Comparison of ENCODE assay signal across 24 mouse cellular contexts in the genomic region with DNA sequence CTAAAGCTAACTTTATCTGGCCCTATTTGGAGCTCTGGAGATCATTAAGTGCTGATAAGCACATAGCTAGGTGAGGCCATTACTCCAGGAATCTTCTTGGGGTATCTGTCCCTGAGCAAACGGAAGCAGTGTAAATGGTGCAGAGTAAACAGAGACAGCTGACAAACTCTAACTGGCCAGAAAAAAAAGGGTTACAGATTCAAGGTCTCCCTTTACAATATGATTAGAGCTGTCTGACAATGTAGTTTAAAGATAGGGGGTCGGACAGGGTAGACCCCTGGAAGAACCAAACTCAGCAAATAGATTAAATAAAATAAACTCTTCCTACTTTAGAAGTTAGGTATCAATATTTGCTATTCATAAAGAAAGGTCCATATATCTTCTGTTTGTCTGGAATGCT. TPM values are rescaled to one million over a fixed set of nuclear protein-coding genes. Genes with fewer than 3 reads are reported as not detected.
A peak's percentile ranks its signal among the peaks of the same experiment; 100 is the strongest.
DNase-seq lines count a peak whose midpoint lies in the region; ATAC-seq and TF ChIP-seq lines count a peak whose summit lies in the region.
"Had no signal": no experiment of that assay in that cellular context is flagged by ENCODE, and none has a peak within 500 bp of the region (broad histone marks: within the 10 kb centered on the region; RNA-seq: fewer than 3 reads in every experiment).

No protein-coding gene starts in this region.

- no peak for TF ChIP-seq CTCF in stomach, postnatal 0 days (IDR thresholded peaks at IDR 0.05; ENCODE audit: low read depth)

- no peaks in the 10 kb centered on the region; the same call in none of the 2 replicates for H3K4me1 ChIP-seq in liver, embryonic 15.5 days (replicated peaks)
- no peaks in the 10 kb centered on the region for H3K4me1 ChIP-seq in liver, embryonic 12.5 days
- H3K4me1 ChIP-seq in stomach, embryonic 14.5 days (ENCODE audit: control insufficient read depth, insufficient read depth, low read length) = peaks cover 3% of the 10 kb centered on the region; the same call in 1 of the 2 replicates
- H3K4me1 ChIP-seq in stomach, postnatal 0 days (replicated peaks; ENCODE audit: control insufficient read depth, insufficient read depth) = no peaks in the 10 kb centered on the region
- H3K4me1 ChIP-seq in stomach, embryonic 15.5 days = no peaks in the 10 kb centered on the region
- H3K4me1 ChIP-seq: embryonic facial prominence, embryonic 12.5 days; forebrain, embryonic 13.5 days; forebrain, embryonic 15.5 days had no signal

- DNase-seq in stomach, postnatal 0 days (ENCODE audit: low spot score) = no peak
- DNase-seq in B cell, adult 2 months = no peak
- no peak for DNase-seq in adrenal gland, postnatal 36 days
- DNase-seq: adrenal gland, adult 8-10 months; adrenal gland, postnatal 14 days; cerebellum, adult 11 months; cerebellum, adult 18-20 months; cerebellum, adult 9-10 months; cerebellum, postnatal 10 days; cerebellum, postnatal 25 days; forebrain, postnatal 0 days had no signal

- no peak overlapping the region for H3K27ac ChIP-seq in liver, embryonic 15.5 days (replicated peaks)
- no peak overlapping the region for H3K27ac ChIP-seq in liver, embryonic 12.5 days
- no peak overlapping the region for H3K27ac ChIP-seq in stomach, embryonic 14.5 days (ENCODE audit: low read length)
- H3K27ac ChIP-seq in stomach, postnatal 0 days (replicated peaks) = no peak overlapping the region
- no peak overlapping the region for H3K27ac ChIP-seq in stomach, embryonic 15.5 days
- H3K27ac ChIP-seq: embryonic facial prominence, embryonic 10.5 days; embryonic facial prominence, embryonic 12.5 days; forebrain, embryonic 13.5 days; forebrain, embryonic 15.5 days had no signal

- WGBS in liver, embryonic 15.5 days (ENCODE audit: insufficient replicate concordance) = 41% methylated on average over 2 of the region's 2 CpGs
- 45% methylated on average over 2 of the region's 2 CpGs for WGBS in liver, embryonic 12.5 days (ENCODE audit: insufficient replicate concordance)
- 27% methylated on average over 2 of the region's 2 CpGs for WGBS in stomach, embryonic 14.5 days
- WGBS in stomach, postnatal 0 days = 44% methylated on average over 2 of the region's 2 CpGs
- 35% methylated on average over 2 of the region's 2 CpGs for WGBS in stomach, embryonic 15.5 days

- ATAC-seq in liver, embryonic 15.5 days (ENCODE audit: insufficient read depth) = 0 out of 2 replicates have a peak, but pooled peaks have one; percentile 20
- no peak for ATAC-seq in liver, embryonic 12.5 days
- ATAC-seq in stomach, embryonic 14.5 days (ENCODE audit: insufficient number of reproducible peaks, insufficient read depth, low FRiP score, low read depth) = peak; percentile 56
- ATAC-seq in stomach, postnatal 0 days (ENCODE audit: low FRiP score, low TSS enrichment) = no peak
- ATAC-seq in stomach, embryonic 15.5 days (ENCODE audit: insufficient read depth, low FRiP score, low read depth) = peak; percentile 37
- ATAC-seq: activated CD4-positive, CD25-positive, alpha-beta regulatory T cell, adult 4 months; CD4-positive, CD25-positive, alpha-beta regulatory T cell, adult 4 months; forebrain, embryonic 13.5 days; forebrain, embryonic 15.5 days; forebrain, postnatal 0 days; Patski had no signal

- H3K9ac ChIP-seq in liver, embryonic 15.5 days = no peak overlapping the region
- H3K9ac ChIP-seq in liver, embryonic 12.5 days = no peak overlapping the region
- H3K9ac ChIP-seq in stomach, embryonic 14.5 days (replicated peaks; ENCODE audit: low read depth, low read length) = no peak overlapping the region
- H3K9ac ChIP-seq in stomach, postnatal 0 days (ENCODE audit: low read length) = no peak overlapping the region
- H3K9ac ChIP-seq in stomach, embryonic 15.5 days = no peak overlapping the region
- H3K9ac ChIP-seq: embryonic facial prominence, embryonic 12.5 days; forebrain, embryonic 13.5 days; forebrain, embryonic 15.5 days; forebrain, postnatal 0 days had no signal

- H3K9me3 ChIP-seq in liver, embryonic 15.5 days (replicated peaks) = no peaks in the 10 kb centered on the region
- H3K9me3 ChIP-seq in liver, embryonic 12.5 days (replicated peaks) = no peaks in the 10 kb centered on the region
- no peaks in the 10 kb centered on the region for H3K9me3 ChIP-seq in stomach, embryonic 14.5 days (ENCODE audit: control insufficient read depth, low read depth, low read length)
- H3K9me3 ChIP-seq in stomach, postnatal 0 days (ENCODE audit: control insufficient read depth, low read length) = no peaks in the 10 kb centered on the region
- no peaks in the 10 kb centered on the region for H3K9me3 ChIP-seq in stomach, embryonic 15.5 days
- H3K9me3 ChIP-seq: embryonic facial prominence, embryonic 10.5 days; embryonic facial prominence, embryonic 12.5 days; forebrain, embryonic 13.5 days; forebrain, embryonic 15.5 days; G1E had no signal

- no peak overlapping the region for H3K4me2 ChIP-seq in liver, embryonic 15.5 days
- no peak overlapping the region for H3K4me2 ChIP-seq in liver, embryonic 12.5 days
- H3K4me2 ChIP-seq in stomach, embryonic 14.5 days (replicated peaks; ENCODE audit: low read depth, low read length) = no peak overlapping the region
- H3K4me2 ChIP-seq in stomach, postnatal 0 days (replicated peaks; ENCODE audit: low read depth) = no peak overlapping the region
- H3K4me2 ChIP-seq in stomach, embryonic 15.5 days = no peak overlapping the region
- H3K4me2 ChIP-seq: embryonic facial prominence, embryonic 12.5 days; forebrain, embryonic 13.5 days; forebrain, embryonic 15.5 days had no signal

- TF ChIP-seq EP300 in stomach, postnatal 0 days (optimal IDR thresholded peaks at IDR 0.05) = no peak

- no peaks in the 10 kb centered on the region for H3K36me3 ChIP-seq in liver, embryonic 15.5 days (replicated peaks)
- no peaks in the 10 kb centered on the region for H3K36me3 ChIP-seq in liver, embryonic 12.5 days
- H3K36me3 ChIP-seq in stomach, embryonic 14.5 days (ENCODE audit: control insufficient read depth, insufficient read depth, low read length) = no peaks in the 10 kb centered on the region
- H3K36me3 ChIP-seq in stomach, postnatal 0 days (ENCODE audit: control insufficient read depth, insufficient read depth, low read length) = no peaks in the 10 kb centered on the region
- H3K36me3 ChIP-seq in stomach, embryonic 15.5 days = no peaks in the 10 kb centered on the region
- H3K36me3 ChIP-seq: embryonic facial prominence, embryonic 10.5 days; embryonic facial prominence, embryonic 12.5 days; forebrain, embryonic 15.5 days; G1E had no signal

- H3K4me3 ChIP-seq in liver, embryonic 15.5 days (replicated peaks) = no peak overlapping the region
- H3K4me3 ChIP-seq in liver, embryonic 12.5 days = no peak overlapping the region
- no peak overlapping the region for H3K4me3 ChIP-seq in stomach, embryonic 14.5 days (ENCODE audit: low read depth, low read length)
- no peak overlapping the region for H3K4me3 ChIP-seq in stomach, postnatal 0 days (ENCODE audit: low read depth, low read length)
- no peak overlapping the region for H3K4me3 ChIP-seq in stomach, embryonic 15.5 days (replicated peaks)
- H3K4me3 ChIP-seq: embryonic facial prominence, embryonic 10.5 days; embryonic facial prominence, embryonic 12.5 days; forebrain, embryonic 13.5 days; forebrain, embryonic 15.5 days had no signal

- H3K27me3 ChIP-seq in liver, embryonic 15.5 days = peaks cover 31% of the 10 kb centered on the region
- H3K27me3 ChIP-seq in liver, embryonic 12.5 days (replicated peaks) = peaks cover 42% of the 10 kb centered on the region
- H3K27me3 ChIP-seq in stomach, embryonic 14.5 days (ENCODE audit: control insufficient read depth, insufficient read depth, low read length) = no peaks in the 10 kb centered on the region
- no peaks in the 10 kb centered on the region for H3K27me3 ChIP-seq in stomach, postnatal 0 days (ENCODE audit: control insufficient read depth, insufficient read depth, low read length)
- H3K27me3 ChIP-seq in stomach, embryonic 15.5 days (replicated peaks) = peaks cover 2% of the 10 kb centered on the region
- H3K27me3 ChIP-seq: CH12.LX; forebrain, embryonic 15.5 days; Patski had no signal

RNA-seq across cellular contexts. Expression of gene Mreg, which starts 6.5 kb away (rescaled TPM):
- 7.6 and 8.1 TPM in 2 replicates for polyA plus RNA-seq in liver, embryonic 15.5 days (2015; fragmentation: Nextera tagmentation; extraction: Ambion mirVana)
- 5.2 and 5.8 TPM in 2 replicates for polyA plus RNA-seq in liver, embryonic 12.5 days (2016; fragmentation: Nextera tagmentation; extraction: Ambion mirVana)
- 9.2 and 9.7 TPM in 2 replicates for polyA plus RNA-seq in stomach, embryonic 14.5 days (2014; fragmentation: Nextera tagmentation; extraction: Ambion mirVana)
- polyA plus RNA-seq in stomach, postnatal 0 days (2015; fragmentation: Nextera tagmentation; extraction: Ambion mirVana) = 34.6 and 37.7 TPM in 2 replicates
- 8.5 and 9.7 TPM in 2 replicates for polyA plus RNA-seq in stomach, embryonic 15.5 days (2015; fragmentation: Nextera tagmentation; extraction: Ambion mirVana)
- 1 to 10 TPM; 1.2 to 1.8 TPM for total RNA-seq in adrenal gland, postnatal 36 days (2021)
- polyA plus RNA-seq: G1E had no signal

Comparison
In these comparisons a context has a peak if more than half of its experiments do, and no peak if none do; other contexts are left out.
1. ATAC-seq: peak in liver, embryonic 15.5 days (single experiment), stomach, embryonic 14.5 days (single experiment) and stomach, embryonic 15.5 days (single experiment); none in liver, embryonic 12.5 days (single experiment) and stomach, postnatal 0 days (single experiment).